Mouse (Mus musculus) retina, postnatal 7 days (tissue): ENCODE results near the gene 2900026A02Rik.

Source experiments
- DNase-seq: peaks from one replicate; pipeline ENCODE4 v3.0.0-alpha.2; 2012; ENCODE audit warnings: low read depth, low spot score

2900026A02Rik gene

DNA sequence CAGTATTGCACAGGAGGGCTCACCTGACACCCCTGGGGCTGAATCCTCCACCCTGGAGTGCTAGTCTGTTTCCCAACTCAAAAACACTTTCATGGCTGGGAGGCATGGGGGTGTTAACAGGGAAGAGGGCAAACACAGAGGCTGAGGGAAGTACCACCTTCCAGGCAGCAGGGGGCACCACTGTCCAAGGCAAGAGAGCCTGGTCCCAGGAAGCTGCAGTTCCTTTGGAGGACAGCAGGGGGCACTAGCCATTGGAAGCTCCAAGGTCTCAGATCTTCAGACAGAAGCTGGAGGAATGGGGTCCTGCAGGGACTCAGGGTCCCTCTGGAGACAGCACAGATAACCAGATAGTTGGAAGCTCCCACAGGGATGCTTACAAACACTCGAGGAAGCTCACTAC, 121.5 kb downstream of the 2900026A02Rik start:
- DNase-seq: peak; percentile 85

DNA sequence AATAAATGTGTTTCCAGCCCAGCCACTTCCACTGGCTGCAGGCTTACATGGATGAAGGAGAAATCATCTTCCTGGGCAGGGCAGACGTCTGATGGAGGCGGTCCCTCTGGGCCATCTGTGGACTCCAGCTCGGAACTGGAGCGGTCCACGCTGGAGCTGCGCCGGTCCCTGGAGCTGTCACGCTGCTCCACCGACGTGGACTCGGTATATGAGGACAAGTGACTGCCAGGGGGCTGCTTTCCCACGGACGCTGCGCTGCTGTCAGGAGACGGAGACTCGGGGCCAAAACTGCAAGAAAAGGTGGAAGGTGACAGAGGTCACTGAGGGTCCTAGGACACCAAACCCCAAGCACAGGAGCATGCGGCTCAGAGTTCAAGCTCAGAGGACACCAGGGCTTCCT, 123.5 kb downstream of the 2900026A02Rik start:
- DNase-seq: no peak

DNA sequence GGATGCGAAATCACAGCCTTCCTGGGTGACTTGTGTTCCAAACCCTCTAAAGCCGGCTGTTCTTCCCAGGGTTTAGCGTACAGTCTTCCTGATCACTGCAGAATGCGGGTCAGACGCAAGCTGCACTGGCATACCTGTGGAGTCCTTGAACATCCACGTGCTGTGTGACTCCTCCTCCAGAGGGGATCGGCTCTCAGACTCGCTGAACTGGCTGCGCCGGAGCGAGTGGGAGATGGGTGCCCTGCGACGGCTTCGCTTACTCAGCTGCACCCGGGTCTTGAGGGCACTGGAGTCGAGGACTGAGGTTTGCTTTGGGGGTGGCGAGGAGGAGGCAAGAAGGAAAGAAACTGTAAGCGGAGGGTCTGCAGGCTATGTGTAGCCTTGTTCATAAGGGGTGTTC, 125.6 kb downstream of the 2900026A02Rik start:
- DNase-seq: no peak

DNA sequence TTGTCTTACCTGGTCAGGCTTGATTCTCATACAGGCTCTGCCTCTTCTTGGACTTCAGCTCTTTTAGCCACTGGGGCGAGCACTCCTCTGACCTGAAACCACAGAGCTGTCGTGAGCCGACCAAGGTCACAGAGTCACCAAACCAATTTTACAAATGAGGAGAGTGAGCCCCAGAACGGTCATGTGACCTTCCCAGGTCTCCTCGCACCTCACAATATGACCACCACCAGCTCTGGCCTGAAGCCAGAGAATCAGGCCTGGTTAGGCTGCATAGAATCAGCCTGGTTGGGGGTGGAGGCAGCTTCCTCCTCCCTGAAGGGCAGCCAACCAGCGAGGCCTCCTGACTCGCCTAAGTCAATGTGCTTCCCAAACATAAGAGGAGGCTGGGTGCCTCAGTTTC, 128.6 kb downstream of the 2900026A02Rik start:
- no peak for DNase-seq

DNA sequence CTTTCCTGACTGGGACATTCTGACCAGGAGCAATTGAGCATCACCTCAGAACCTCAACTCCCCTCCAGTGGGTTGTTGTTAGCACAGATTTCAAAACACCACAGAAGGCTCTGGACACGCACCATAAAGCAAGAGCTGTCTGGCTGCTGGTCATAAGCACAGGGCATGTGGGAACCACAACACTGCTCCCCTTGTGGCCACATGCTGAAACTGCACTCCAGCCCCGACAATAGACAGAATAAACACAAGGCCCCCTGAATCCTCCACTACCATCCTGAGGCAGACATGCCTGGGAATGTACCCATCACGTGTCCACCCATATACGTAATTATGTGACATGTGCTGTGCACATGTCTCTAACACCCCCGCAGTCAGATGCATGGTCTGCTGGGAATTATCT, 129.9 kb downstream of the 2900026A02Rik start:
- peak; percentile 34 for DNase-seq

DNA sequence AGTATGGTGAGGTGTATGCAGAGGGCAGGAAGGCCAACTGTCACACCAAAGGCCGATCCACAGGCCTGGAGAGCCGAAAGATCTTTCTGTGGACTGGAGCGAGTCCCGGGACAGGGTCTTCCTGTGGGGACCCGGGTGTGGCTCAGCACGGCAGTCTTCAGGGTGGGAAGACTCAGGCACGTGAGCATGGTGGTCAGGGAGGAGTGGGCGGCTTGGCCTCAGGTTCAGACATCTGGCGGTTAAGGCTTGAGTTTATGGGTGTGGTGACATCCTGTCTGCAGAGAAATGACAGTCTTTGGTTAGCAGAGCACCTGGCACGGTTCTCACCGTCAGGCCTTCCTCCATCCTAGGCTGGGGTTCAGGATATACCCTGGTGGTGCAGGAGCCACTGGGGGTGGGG, 130.3 kb downstream of the 2900026A02Rik start:
- DNase-seq: no peak

DNA sequence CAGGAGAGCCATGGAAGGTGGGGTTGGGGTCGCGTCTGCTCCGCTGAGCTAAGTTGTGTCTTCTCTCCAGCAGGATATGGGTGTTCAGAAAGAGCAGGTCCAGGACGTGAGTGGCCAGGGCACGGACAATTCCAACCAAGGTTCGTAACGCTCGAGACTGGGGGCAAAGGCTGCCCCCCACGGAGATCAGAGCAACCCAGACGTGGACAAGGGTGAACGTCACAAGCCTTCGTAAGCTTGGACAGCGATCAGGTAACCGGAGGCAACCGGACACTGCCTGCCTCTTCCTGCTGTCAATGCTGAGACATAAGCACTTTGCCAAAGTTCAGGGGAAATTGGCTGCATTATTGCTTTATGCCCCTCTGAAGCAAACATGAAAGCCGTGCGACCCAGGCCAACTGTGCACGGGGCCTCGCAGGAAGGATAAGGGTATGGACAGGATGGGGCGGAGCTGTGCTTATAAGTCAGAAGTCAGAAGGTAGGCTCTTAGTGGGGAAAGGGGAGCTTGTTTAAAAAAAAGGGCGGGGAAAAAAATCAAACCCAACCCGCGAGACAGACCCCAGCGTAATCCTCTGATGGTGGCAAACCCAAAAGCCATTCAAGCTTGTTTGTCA, 130.9 kb downstream of the 2900026A02Rik start:
- DNase-seq: no peak

DNA sequence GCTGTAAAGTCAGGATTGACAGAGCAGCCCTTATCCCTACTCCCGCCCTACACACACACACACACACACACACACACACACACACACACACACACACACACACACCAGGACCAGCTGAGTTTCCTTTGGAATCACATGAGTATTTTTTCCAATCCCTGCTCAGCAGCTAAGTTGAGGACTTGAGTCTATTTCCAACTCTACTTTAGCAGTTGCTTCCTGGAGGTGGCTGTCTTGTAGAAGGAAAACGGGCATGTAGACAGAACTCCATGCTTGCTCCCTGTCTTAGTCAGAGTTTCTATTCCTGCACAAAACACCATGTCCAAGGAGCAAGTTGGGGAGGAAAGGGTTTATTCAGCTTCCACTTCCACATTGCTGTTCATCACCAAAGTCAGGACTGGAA, 133.6 kb downstream of the 2900026A02Rik start:
- no peak for DNase-seq

DNA sequence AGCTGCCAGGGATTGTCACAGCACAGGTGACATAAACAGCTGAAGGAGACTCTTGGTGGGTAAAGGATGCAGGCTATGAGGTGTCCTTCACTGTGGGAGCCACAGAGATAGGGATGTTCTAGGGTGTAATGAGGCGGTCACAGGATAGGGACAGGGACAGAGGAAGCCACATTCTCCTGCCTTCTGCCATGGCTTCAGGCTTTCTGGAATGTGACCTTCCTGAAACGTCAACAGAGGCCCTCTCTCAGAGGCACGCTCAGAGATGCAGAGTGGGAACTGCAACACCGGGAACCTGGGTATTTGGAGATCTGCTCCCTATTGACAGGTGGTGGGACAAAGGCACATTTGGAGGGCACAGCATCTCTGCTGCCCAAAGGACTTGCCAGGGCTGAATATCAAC, 134.0 kb downstream of the 2900026A02Rik start:
- no peak for DNase-seq

DNA sequence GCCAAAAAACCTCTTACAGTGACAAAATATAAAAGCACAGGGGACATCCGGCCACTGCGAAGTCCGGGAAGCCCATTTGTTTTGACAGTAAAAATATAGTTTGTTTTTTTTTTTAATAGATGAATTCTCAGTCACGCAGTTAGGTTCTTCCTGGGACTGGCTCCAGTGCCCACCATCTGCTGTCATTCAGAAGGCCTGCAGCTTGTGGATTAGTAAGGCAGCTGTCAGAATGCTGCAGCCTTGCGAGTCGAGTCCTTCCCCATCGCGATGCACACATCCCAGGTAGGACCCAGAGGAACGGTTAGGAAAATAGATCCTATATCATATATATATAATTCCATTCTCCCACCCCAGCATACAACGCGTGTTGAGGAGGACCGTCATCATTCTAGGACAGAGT, 134.6 kb downstream of the 2900026A02Rik start:
- DNase-seq: no peak

DNA sequence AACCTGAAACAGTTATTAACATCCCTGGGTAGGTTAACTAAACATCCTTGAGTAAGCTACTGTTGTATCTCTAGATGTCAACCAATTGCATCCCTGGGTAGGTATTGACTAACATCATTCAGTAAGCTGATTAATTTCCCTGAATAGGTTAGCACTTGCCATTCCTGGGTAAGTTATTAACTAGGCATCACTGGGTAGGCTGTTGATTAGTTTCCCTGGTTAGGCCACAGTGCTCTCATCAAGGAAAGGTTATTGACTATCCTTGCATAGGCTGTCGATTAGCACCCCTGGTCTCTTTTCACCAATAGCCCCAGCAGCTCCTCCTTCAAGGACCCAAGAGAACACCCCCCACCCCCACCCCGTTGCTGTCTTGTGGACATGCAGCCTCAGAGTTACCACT, 135.1 kb downstream of the 2900026A02Rik start:
- no peak for DNase-seq

DNA sequence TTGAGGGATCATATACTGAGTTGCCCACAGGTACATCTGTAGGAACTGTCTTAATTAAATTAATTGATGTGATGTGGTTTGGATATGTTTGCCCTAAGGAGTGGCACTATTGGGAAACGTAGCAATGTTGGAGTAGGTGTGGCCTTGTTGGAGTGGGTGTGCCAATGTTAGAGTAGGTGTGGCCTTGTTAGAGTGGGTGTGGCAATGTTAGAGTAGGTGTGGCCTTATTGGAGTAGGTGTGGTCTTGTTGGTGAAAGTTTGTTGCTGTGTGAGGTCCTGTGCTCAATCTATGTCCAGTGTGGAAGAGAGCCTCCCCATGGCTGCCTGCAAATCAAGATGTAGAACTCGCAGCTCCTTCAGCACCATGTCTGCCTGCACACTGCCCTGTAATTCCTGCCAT, 136.7 kb downstream of the 2900026A02Rik start:
- DNase-seq: no peak

DNA sequence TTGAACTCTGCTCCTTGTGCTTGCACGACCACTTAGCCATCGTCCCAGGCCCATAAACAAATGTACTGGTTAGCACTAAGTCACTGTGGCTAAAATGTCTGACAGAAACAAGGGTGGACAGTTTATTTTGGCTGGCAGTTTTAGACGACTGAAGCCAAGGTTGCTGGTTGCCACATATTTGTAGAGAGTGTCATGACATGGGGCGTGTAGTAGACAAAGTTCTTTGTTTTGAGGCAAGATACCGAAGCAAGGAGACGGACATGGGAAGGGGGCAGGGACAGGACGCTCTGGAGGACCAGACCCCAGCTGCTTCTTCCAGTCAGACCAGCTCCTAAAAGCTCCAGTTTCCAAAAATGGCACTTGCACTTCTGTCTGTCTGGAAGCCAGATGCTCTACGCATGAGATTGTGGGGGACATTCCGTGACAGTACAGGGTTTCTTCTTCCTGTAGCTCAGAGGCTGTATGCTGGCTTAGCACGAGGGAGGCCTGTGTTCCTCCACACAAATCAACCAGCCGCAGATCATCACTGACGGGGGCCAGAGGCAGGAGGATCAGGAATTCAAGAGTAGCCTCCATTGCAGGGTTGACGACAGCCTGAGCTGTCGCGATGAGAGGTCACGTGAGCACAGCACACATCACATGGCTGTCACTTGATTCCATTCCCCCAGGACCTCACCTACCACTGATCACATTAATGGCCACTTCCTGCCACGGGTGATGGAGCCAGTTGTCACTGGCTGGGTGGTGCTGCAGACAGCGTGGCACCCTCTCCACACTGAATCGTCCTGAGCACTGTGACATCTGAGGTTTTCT, 138.5 kb downstream of the 2900026A02Rik start:
- DNase-seq: no peak

DNA sequence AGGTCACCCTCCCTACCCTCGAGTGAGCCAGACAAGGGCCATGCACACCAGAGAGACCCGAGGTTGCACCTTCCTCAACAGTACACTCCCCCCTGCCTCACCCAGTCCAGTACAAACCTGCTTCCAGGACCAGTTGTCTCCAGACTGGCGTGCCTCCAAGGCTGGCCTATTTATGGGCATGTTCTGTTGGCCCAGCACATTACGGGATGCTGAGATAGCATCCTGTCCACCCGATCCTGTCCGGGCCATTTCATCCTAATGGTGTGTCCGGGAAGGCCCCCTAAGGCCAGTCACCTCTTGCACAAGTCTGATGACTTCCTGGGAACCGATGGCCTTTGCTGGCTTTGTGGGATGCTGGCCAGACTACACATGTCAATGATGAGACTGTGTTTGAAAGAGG, 139.6 kb downstream of the 2900026A02Rik start, which contains the start of gene Crybb3:
Crybb3 (minus strand) TSS at position 146 of the 400 bp plus-strand sequence.
- DNase-seq: no peak

DNA sequence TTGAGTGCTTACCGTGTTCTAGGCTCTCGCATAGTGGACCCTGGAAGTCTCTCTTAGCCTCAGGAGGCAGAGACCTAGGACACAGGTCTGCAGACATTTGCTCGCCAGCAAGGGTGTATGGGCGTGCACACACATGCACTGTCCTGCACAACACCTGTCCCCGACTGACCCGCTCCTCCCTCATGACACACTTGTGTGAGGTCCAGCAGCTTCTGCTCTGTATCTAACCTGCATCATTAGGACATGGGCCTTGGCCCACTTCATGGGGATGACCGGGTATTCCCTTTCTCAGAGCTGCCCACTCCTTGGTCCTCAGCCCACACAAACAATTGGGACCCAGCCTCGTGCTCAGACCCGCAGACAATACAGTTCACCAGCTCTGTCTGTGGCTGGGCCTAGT, 140.0 kb downstream of the 2900026A02Rik start:
- DNase-seq: no peak

DNA sequence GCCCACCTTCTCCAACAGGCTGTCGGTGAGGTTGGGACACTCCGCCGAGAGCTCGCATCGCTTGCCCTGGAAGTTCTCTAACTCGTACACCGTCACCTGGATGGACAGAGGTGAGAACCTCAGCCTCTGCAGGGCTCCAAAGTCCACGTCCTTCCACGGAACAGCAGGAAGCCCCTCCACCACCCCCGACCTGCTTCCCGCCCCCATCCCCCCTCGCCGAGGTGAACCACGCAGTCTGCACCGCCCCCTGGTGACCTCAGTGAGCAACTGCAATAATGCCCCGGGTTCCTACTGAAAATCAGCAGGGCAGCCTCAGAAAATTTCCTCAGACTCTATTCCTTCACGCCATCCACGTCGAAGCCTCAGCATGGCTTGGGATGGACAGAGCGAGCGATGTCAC, 141.3 kb downstream of the 2900026A02Rik start:
- peak; percentile 29 for DNase-seq

DNA sequence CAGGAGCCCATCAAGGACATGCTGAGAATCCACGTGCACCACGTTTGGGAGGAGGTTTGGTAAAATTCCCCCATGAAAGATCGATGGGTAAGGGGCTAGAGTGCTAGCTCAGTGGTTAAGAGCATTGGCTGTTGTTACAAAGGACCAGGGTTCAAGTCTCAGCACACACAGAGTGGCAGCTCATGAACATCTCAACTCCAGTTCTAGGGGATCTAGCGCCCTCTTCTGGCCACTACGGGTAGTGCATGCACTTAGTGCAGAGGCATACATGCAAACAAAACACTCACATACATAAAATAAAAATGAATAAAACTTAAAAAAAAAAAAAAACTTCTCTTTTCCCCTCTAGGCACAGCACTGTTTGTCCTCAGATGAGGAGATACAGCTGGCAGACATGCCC, 142.3 kb downstream of the 2900026A02Rik start:
- no peak for DNase-seq

DNA sequence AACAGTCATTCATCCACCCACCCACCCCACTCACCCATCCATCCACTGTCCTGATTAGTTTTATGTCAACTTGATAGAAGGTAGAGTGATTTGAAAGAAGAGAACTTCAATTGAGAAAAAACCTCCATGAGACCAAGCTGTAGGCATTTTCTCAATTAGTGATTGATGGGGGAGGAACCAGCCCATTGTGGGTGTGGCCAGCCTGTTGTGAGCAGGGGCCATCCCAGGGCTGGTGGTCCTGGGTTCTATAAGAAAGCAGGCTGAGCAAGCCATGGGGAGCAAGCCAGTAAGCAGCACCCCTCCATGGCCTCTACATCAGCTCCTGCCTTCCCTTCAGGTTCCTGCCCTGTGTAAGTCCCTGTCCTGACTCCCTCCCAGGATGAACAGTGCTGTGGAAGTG, 151.0 kb downstream of the 2900026A02Rik start, which contains the start of gene Crybb2:
Crybb2 (minus strand) TSS at position 101 of the 400 bp plus-strand sequence.
- DNase-seq: no peak

DNA sequence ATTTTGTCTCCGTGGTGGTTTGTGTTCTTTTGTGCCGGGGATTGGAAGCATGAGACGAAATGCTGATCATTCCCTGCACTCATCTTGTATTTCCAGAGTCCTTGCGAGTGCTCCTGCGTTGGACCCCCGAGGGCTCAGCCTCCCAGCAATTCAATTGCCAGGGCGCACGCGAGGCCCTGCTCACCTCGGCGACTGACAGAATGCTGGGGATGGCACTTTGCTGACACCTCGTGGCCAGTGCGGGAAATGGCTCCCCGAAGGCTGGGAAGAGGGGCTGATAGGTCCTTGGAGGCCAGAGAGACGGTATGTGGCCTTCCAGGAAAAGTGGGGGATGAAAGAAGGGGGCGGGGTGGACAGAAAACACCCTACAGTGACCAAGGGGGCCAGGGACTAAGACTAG, 166.7 kb downstream of the 2900026A02Rik start:
- peak; percentile 70 for DNase-seq

DNA sequence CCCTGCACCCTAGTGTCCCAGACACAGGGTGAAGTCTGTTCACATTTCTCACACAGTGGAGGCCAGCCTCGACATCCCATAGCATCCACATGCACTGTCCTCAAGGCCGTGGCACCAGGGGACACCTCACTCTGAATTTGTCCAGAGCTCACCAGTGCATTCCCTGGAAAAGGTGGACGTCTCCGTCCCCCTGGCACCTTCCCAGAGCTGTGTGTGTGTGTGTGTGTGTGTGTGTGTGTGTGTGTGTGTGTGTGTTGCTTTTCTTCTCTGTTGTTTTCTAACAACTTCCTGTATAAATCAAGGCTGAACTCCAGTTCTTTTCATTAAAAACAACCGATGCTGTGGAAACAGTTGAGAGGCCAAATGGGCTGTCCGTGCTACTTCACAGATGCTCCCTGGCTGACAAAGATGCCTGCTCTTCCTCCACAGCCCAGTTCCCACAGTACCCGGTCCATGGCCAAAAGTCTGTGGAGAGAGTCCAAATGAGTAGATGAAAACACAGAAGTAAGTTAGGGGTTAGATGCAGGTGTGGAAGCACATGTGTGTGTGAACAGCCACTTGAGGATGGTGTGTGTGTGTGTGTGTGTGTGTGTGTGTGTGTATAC, 170.4 kb downstream of the 2900026A02Rik start:
- DNase-seq: no peak

DNA sequence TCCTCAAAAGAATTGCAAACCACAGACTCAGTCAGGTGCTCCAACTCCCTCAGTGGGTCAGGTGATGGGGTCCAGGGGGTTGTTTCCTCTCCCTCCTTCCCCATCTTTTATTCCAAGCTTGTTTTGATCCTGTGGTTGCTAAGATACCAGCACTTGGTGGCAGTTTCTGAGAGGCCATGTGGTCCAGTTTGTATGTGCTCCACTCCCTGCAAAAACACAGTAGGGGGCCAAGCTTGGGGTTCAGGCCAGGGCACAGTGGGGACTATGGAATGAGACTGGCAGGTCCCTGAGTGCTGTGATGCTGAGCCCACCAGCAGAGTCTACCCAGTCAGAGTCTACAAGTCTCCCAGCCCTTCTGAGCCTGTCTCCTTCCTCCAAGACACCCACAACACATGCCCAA, 171.2 kb downstream of the 2900026A02Rik start:
- no peak for DNase-seq

DNA sequence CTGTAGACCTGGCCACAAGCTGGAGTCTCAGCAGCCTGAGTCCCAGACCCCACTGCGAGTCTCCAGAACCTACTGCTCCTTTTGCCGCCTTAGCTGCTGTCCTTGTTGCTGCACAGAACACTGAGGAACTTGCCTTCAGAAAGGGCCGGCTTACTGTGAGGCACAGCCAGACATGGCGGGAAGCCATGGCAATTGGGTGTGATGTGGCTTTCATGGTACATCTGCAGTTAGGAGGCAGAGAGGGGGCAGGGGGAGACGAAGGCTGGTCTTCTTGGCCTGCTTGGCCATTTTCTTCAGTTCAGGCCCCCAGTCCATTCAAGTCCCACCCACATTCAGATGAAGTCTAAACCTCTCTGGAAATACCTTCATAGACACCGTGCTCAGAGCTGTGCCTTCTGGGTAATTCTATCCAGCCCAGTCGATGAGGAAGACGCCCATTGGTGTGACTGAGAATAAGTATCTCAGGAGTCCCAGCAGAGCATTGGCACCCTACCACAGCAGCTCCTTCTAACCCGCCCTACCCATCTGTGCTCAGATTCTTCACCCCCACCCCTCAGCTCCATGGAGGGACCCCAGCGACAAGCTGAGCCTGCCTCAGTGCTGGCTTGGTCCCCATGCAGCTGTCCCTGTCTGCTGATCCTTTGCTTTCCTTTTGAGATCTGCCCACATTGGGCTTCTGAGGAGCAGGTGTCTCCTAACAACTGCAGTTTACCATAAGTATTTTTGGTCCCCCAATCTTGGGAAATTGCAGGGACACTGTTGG, 175.3 kb downstream of the 2900026A02Rik start:
- no peak for DNase-seq
